Mouse (Mus musculus) ES-CJ7 (cell line): ENCODE measurements around the gene Hexim1.

Experiments
- DNase-seq: peaks from one replicate; pipeline ENCODE4 v3.0.0; 2011; ENCODE audit warnings: low read depth, low spot score

Hexim1 gene

DNA sequence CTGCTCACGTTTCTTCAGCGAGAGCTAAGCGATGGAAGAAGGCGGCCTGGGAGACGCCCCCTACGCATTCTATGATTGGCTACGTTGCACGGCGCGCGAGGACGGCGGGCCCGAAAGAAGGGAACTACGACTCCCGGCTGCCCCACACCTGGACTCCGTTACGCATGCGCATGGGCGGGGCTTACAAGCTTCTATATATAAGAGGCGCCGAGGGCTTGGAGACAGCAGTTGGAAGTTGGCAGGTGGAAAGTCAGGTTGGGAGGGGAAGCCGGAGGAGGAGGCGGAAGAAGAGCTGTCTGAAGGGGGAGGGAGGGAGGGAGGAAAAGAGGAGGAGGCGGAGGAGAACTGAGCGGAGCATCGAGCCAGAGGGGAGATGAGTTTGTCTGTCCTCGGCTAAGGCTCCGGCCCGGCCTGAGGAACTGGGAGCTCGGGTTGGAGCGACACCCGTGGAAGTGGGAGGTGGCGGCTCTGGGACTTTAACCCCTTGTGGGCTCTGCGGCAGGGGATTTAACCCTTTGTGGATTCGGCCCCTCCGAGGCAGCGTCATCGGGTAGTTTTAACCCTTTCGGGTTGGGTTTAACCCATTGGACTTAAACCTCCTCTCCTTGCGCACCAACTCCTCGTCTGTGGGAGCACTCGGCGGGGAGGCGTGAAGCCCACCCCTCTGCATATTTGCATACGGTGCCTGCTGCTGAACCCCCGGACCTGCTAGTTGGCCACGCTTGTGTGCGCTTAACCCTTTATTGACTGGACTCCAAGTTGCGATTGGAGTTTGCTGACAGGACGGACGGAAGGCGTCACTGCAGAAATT is at the start of gene Hexim1:
Gene Hexim1, plus strand, starts transcription at position 224 of the 811 bp plus-strand sequence.
- DNase-seq: peak; percentile 100

DNA sequence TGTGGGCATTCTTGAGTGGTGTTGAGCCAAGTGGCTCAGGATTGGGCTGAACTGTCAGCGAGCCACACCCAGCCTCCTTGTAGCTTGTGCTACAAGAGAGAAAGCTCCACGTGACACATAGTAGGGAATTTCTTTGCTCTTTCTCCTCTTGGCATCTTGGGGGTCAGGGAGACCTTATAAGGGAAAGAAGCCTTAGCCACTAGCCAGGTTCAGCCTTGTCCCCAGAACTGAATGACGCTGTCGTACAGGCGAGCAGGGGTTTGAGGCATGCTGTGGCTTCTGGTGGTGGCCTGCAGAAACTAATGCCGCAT is 49.0 kb upstream of the Hexim1 start:
- DNase-seq: no peak

DNA sequence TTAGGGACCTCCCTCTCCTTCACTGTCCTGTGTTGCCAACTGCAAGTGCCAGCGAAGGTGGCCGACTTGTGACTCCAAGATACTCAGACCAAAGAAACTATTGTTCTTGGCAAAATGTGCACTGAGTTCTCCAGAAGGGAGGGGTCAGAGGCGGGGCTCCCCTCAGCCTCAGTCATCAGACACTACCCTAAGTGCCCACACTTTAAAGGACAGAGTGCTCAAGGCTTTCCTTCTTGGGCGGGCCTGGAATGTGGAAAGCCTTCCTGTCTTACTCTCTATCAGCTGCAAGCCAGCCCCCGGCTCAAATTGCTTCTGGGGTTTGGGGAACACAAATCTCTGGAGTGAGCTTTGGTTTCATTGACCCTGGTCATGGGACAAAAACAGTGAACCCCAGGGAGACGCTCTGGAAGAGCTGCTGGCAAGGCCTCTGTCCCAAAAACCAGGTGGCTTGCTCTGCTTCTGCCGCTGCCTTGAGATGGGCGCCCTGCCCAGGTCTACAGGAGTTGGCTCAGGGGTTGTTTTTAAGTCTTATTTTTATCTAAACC is 48.5 kb upstream of the Hexim1 start:
- DNase-seq: peak; percentile 44

DNA sequence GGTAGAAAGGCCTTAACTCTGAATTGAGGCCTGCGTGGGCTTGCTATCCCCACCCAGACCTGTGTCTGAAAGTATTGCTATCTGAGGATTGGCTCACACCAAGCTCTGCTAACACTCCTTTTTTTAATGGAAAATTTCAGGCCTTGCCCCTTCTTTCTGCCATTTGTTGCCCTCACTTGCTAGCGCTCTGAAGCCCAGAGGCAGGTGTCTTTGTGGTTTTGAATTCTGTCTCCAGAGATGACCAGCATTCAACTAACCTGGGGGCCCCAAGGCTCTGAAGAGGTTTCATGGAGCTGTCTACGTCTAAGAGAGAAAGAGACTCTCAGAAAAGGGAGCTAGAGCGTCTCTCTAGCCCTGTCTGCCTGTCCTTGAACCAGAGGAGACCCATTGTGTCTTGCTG is 47.8 kb upstream of the Hexim1 start:
- DNase-seq: no peak

DNA sequence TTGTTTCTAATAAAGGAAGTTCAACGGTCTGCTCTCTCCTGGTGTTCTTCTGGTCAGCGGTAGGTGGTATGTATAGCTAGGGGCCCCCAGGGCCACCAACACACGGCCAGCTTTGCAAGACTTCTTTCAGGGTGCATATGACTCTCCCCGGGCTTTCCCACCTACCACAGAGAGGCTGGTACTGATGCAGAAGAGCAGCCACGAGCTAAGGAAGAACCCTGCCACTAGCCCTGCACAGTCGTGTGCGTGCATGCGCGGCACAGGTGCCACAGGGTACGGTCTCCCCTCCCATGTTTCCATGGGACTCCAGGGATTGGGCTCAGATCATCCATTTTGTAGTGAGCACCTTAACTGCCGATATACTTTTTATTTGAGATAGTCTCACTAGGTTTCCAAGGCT is 47.1 kb upstream of the Hexim1 start:
- no peak for DNase-seq

DNA sequence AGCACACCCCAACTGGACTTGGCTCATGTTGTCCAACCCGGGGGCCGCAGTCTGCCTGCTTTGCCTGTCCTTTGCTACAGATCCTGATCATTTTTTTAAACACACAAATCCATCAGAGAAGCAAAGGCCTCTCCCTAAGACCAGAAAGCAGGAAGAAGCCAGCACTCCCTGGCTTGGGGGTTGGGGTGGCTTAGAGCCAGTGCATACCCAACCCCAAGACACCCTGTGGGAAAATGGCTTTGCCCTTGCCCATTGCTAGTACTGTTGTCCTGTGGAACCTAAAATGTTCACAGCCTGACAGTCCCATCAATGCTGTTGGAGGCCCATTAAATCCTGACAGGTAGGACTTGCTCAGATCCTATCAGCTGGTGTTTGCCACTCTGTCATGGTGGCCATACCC is 46.3 kb upstream of the Hexim1 start:
- DNase-seq: no peak

DNA sequence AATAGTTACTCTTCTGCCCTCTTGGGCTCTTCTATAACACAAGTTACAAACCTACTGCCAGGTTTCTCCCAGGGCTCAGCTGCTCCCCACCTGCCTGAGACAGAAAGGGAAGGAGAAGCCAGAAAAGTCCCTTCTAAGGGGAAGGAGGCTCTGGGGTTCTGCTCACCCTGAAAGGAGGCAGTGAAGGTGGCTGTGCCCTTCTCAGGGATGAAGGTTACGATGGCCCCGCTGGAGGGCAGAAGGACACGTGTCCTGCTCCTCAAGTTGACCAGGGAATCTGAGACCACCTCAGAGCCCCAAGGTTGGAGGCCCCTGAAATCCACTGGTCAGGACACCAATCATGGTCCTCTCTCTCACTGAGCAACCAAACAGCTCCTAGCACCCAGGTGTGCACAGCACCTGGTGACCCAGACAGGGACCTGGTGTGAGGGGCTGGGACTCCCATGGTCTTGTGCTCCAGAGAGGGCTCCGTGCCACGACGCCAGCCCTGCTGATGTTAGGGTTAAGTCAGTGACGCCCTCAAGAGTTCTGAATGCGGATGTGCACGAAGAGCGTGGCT is 45.6 kb upstream of the Hexim1 start:
- no peak for DNase-seq

DNA sequence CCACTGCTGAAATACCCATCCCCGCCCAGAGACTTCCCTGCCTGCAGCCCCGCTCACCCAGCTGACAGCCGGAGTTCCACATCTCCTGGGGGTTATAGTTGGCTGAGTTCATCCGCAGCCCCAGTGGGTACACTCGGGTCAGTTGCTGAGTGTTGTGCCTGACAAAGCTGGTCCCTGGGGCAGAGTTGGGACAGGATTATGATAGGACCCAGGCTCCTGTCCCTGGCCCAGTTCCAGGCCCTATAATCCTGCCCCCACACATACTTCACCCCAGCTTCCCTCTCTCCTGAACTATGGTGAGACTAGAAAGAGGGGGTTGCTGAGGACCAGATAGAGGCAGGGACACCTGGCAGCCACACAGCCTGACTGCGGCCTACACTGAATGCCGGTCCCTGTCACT is 42.4 kb upstream of the Hexim1 start:
- DNase-seq: no peak

DNA sequence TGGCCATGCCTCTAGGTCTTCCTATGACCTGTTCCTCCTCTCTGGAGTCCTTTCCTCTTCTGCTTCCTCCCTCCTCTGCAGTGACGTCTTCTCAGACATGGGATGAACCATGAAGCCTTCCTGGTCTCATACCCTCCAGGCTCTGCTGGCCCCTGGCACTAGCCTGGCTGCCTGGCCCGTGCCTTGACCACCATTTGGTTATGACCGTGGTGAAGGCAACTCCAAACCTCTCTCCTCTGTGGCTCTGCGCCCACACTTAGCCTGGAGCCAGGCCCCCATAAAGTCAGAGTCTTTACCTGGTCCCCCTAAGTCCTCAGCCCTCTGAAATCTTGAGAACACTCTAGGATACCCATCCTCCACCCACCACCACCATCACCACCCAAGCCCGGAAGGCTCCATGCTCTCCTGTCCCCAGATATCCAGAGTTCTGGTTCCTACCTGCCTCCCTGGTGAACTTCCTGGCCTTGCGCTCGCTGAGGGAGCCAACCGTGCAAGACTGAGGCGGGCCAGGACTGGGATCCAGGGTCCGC is 41.8 kb upstream of the Hexim1 start:
- DNase-seq: no peak

DNA sequence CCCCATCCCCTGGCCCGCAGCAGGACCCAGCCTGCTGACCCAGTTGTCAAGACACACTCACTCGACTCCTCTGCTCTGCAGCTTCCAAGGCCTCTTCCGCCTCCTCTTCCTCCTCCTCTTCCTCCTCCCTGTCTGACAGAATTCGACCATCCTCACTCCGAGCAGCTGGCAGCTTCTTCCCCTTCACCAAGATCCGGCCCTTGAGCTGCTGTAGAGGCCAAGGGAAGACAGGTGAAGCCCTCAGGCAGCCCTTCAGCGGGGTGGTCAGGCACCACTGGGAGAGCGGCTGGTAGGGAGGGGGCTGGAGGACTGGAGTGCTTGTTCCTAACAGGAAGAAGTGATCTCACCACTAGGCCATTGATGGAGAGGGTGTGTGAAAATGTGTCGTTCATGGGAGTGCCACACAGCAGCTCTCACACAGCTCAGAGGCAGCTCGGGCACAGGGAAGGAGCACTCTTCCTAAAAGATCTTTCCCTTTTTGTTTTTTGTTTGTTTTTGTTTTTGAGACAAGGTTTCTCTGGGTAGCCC is 41.2 kb upstream of the Hexim1 start:
- DNase-seq: no peak

DNA sequence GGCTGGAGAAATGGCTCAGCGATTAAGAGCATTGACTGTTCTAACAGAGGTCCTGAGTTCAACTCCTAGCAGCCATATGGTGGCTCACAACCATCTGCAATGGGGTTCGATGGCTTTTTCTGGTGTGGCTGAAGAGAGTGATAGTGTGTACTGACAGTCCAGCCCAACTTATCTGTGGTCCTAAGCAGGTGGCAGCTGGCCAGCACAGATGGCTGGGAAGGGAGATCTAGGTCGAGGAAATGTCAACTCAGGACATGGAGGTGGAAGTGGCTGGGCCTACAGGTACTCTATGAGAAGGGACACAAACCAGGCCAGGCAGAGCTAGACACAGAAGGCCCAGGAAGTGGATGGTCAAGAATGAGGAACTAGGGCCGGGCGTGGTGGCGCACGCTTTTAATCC is 40.0 kb upstream of the Hexim1 start:
- no peak for DNase-seq

DNA sequence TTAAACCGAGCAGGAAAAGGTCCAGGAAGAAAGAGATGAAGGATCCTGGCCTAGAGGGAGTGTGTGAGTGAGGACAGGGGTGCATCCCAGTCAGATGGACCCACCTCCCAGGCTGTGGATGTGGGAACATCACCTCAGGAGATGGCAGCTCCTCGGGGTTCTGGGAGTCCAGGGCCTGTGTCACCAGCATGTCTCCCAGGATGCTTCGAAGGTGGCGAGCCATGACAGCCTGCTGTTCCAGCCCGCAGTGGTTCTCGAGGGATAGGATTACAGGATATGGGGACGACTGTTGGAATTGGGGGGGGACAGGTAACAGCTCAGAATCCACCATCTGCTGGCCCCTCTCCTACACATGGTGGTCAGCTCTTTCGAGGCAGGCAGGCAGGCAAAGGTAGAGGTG is 39.5 kb upstream of the Hexim1 start:
- no peak for DNase-seq

DNA sequence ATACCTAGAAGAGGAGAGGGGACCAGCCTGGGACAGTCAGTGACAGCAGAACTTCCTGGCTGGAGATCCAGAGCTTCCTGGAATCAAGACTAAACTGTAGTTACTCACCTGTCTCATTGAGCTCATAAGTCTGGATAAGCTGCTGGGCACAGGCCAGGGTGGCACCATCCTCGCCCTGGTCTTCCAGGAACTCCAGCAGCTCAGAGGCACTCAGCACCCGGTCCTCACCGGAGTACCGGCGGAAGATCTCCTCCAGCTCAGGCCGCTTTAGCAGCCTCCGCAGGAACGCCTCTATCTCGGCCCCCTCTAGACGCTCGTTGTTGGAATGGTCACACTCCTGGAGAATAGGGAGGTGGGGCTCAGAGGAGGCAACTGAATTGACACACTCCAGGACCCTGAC is 37.9 kb upstream of the Hexim1 start:
- DNase-seq: no peak

DNA sequence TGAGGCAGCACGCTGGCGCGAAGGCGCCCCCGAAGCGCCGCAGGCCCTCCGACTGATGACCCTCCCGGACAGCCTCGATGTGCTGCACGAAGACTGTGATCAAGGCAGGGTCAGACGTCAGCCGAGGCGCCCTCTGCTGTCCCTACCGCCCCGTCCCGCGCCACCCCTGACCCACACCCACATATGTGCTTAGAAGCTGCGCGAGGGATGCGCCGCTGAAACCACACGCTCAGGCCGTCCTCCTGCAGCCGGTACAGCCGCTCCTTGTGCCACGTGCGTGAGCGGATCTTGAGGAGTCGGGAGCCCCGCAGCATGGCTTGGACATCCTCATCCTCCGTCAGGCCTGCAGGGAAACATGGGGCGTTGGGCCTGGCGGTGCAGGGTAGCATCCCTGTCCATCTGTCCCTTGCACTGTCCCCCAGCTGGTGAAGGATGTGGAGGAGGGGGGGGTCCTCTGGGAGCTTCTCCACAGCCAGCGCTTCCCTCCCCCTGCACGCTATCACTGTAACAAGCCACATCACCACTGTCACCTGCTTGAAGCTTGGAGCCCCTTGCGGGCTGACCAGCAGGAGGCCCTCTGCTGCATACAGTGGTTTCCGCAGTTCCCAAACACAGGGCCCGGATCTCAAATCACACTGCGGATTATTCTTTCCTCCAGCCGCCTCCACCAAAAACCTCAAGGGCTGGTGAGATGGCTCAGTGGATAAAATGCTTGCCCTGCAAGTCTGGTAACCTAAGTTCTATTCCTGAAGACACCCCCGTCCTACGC is 35.5 kb upstream of the Hexim1 start:
- peak; percentile 41 for DNase-seq

DNA sequence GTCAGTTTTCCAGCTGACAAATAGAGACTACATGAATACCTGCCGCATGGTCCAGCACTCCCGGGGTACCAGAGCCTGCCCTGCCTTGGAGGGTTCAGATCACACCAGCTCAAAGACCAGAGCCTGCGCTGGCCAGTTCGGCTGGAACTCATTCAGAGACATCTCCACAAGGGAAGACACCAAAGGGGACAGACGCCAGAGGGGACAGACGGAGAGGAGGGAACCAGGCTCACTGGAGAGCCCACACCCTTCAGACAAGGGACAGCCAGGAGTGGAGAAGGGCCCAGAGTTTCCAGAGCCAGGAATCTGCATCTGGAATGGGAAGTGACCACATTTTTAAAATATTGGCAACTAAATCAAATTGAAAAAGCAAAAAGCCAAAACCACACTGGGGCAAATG is 34.4 kb upstream of the Hexim1 start:
- DNase-seq: no peak

DNA sequence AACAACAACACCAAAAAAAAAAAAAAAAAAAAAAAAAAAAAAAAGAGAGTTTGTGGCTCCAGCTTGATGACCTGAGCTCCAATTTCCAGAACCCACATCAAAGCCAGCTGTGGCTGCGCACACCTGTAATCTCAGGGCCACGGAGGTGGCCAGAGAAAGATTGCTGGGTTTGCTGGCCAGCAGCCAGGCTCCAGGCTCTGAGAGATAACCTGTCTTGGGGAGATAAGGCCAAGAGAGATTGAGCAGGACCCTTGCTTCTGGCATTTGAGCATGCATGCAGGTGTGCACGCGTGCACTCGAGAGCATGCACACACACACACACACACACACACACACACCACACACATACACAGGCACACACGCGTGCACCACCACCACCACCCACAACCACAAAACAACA is 22.7 kb upstream of the Hexim1 start:
- no peak for DNase-seq

DNA sequence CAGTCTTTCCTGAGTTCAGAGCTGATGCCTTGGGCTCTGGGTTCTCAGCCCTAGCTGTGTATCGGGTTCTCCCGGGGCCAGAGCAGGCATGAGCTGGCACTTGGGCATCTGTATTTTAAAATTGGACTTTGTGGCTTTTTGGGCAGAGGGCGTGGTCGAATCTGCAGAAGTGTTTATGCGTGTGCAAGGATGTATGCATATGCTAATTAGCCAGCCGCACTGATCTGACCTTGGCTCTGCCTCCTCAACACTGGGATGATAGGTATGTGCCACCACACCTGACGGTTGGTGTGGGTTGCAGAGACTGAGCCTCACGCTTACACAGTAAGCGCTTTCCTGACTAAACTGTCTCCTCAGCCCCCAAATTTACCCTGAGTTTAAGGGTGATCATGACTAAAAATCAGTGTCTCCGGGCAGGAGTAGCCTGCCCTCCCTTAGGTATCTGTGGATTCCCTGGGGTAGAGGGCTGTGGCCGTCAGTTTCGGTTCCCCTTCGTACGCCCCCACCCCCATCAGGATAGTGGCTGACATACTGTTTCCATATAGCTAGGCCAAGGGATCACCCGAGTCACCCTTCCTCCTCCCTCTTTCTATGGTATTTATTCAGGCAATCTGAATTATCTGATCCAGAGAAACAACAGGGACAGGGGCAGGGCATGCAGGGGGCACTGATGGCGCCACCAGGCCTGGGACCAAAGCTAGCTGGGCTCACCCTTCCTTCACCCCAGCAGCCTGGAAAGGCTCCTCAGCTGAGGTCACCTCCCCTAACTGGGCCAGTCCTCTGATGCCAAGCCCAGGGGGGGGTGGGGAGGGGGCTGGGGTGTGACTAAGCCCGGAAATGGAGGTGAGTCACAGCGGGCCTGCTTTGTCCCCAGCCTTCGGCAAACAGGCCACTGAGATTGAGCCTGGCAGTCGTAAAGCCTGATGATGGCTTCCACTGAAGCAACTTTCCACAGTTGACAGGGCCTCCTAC is 21.9 kb upstream of the Hexim1 start:
- DNase-seq: peak; percentile 80

DNA sequence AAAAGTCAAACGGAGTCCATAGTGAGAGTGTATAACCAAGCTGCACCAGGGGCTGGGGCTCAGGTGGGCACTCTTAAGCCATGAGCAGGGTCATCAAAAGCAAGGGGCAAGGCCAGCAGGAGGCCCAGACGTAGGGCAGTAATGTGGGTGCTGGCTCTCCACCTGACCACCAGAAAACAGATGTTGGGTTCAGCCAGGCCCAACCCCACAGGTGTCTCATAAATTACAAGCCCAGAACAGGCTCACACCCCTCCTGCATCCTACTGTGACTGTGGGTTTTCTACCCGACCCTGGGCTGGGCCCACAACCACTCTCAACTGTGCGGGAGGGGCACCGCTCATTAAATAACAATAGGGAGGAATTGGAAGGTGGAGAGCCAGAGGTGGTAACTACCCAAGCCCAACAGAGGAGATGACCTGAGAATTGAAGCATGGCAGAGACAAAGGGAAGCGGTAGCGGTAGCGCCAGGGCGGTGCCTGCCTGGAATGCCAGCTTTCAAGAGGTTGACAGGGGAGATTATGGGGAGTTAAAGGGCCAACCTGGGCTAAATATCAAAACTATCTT is 20.8 kb upstream of the Hexim1 start:
- peak; percentile 87 for DNase-seq

DNA sequence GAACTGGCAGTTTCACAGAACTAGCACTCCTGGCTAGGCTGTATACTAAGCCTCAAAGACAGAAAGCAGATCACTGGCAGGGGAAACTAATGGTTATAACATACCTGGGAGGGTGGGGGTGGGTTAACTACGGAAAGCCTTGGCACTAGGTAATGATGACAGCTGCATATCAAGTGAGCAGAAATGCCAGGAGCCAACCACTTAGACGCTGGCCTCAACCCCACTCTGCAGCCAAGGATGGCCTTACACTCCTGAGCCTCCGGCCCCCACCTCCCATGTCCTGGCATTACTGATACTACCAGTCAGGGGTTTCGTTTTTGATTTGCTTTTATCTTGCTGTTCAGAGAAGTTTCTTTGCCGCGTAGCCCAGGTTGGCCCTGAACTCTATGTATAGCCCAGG is 20.2 kb upstream of the Hexim1 start:
- DNase-seq: no peak

DNA sequence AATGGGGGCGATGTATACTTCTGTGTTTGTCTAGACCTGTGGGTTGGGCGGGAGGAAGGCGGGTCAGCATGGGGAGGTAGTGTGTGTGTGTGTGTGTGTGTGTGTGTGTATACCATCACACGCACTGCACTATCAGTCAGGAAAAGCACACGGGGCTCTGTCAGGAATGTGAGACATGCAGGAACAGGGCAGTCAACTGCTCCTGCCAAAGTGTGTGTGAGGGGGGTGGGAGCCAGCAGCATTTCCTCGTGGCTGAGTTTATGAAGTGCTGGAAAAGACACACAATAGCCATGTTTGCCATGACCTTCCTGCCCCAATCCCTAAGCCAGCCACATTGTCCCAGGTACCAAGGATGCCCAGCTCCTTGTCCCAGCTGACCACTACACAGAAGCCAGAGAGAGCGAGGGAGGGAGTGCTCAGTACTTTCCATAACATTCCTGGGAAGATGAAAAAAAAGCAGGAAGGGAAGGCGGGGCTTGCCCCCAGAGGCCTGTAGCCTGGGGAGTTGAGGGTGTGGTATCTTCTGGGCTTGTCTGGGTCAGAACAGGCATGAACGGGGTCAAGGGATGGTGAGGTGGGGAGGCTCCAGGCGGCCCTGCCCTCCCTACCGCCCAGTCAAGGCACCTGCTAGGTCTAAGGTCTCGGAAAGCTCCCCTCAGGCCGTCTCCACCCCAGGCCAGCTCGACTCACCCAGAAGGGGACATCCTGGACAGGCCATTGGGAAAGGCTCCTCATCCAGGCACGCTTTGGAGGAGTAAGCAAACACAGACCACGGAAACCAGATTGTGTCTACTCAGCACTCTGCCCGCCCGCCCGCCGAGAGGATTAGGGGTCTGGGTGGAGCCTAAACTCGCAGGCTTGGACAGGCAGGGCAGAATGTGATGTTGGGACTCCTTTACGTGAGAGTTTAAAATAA is 18.8 kb upstream of the Hexim1 start:
- DNase-seq: peak; percentile 70
